Mouse (Mus musculus) thymus, adult 2 months (tissue): Measurements from ENCODE around the gene 1700061G19Rik.

Source experiments
- CTCF ChIP-seq: fragments of 200-500 bp; IDR thresholded peaks from 2 replicates; pipeline ENCODE4 v1.5.1; 2012; ENCODE audit warnings: mild to moderate bottlenecking, control low read depth, low read length, moderate library complexity, borderline replicate concordance; ENCODE audit not compliant: control insufficient read depth, poor library complexity, insufficient read depth; ENCODE audit errors: extremely low read depth
- POLR2A ChIP-seq: fragments of 200-500 bp; IDR thresholded peaks from 2 replicates; pipeline ENCODE4 v1.6.1; 2012; ENCODE audit warnings: mild to moderate bottlenecking, low read length, control low read depth, moderate library complexity; ENCODE audit not compliant: control insufficient read depth, poor library complexity, insufficient read depth; ENCODE audit errors: extremely low read depth

GRCm38 (mm10) chr17:56895368-56895918 is 20.2 kb downstream of the 1700061G19Rik start:
- TF ChIP-seq CTCF, result no peak
- TF ChIP-seq POLR2A, result no peak
